In genomic region chr5:125333009-125333408, GRCm38 (mm10) we compare ENCODE assay signal across 15 mouse cellular contexts. TPM values are rescaled to one million over a fixed set of nuclear protein-coding genes. Genes with fewer than 3 reads are reported as not detected.
DNase-seq lines count a peak whose midpoint lies in the region; ATAC-seq and TF ChIP-seq lines count a peak whose summit lies in the region.
"Had no signal": no experiment of that assay in that cellular context is flagged by ENCODE, and none has a peak within 500 bp of the region (broad histone marks: within the 10 kb centered on the region; RNA-seq: fewer than 3 reads in every experiment).

No protein-coding gene starts in this region.

- peak overlapping the region; percentile 12; the same call in 1 of the 2 replicates for H3K9ac ChIP-seq in liver, adult 2 months (ENCODE audit: low read depth, low read length)
- no peak overlapping the region; the same call in 1 of the 2 replicates for H3K9ac ChIP-seq in liver, embryonic 12.5 days
- no peak overlapping the region for H3K9ac ChIP-seq in heart, adult 2 months (ENCODE audit: low read depth, low read length)
- H3K9ac ChIP-seq: embryonic facial prominence, embryonic 13.5 days; hindbrain, embryonic 13.5 days; limb, embryonic 13.5 days had no signal

- no peaks in the 10 kb centered on the region for H3K27me3 ChIP-seq in liver, adult 2 months (ENCODE audit: control insufficient read depth, insufficient read depth, low read length)
- no peaks in the 10 kb centered on the region for H3K27me3 ChIP-seq in liver, embryonic 12.5 days (replicated peaks)
- no peaks in the 10 kb centered on the region for H3K27me3 ChIP-seq in heart, adult 2 months (ENCODE audit: control insufficient read depth, insufficient read depth, low read length)
- H3K27me3 ChIP-seq in megakaryocyte, embryonic 14.5 days (replicated peaks): no peaks in the 10 kb centered on the region
- H3K27me3 ChIP-seq: embryonic facial prominence, embryonic 13.5 days; hindbrain, embryonic 13.5 days; limb, embryonic 13.5 days had no signal

- H3K36me3 ChIP-seq in liver, adult 2 months (ENCODE audit: control insufficient read depth, insufficient read depth, low read length): no peaks in the 10 kb centered on the region
- peaks cover 47% of the 10 kb centered on the region for H3K36me3 ChIP-seq in liver, embryonic 12.5 days
- no peaks in the 10 kb centered on the region for H3K36me3 ChIP-seq in heart, adult 2 months (ENCODE audit: control insufficient read depth, insufficient read depth, low read length)
- H3K36me3 ChIP-seq in megakaryocyte, embryonic 14.5 days (replicated peaks; ENCODE audit: low read length): peaks cover 89% of the 10 kb centered on the region
- H3K36me3 ChIP-seq: embryonic facial prominence, embryonic 13.5 days; hindbrain, embryonic 13.5 days had no signal

- peaks cover 66% of the 10 kb centered on the region for H3K4me1 ChIP-seq in liver, adult 2 months (ENCODE audit: control insufficient read depth, insufficient read depth, low read length)
- H3K4me1 ChIP-seq in liver, embryonic 12.5 days: peaks cover 70% of the 10 kb centered on the region
- peaks cover 32% of the 10 kb centered on the region for H3K4me1 ChIP-seq in heart, adult 2 months (ENCODE audit: control insufficient read depth, insufficient read depth, low read length)
- peaks cover 95% of the 10 kb centered on the region for H3K4me1 ChIP-seq in megakaryocyte, embryonic 14.5 days

- no peaks in the 10 kb centered on the region for H3K9me3 ChIP-seq in liver, embryonic 12.5 days (replicated peaks)
- no peaks in the 10 kb centered on the region for H3K9me3 ChIP-seq in megakaryocyte, embryonic 14.5 days
- H3K9me3 ChIP-seq: embryonic facial prominence, embryonic 13.5 days; hindbrain, embryonic 13.5 days; limb, embryonic 13.5 days had no signal

- peaks cover 36% of the 10 kb centered on the region for H3K79me2 ChIP-seq in liver, adult 2 months (ENCODE audit: control insufficient read depth, insufficient read depth, low read length)
- H3K79me2 ChIP-seq in heart, adult 2 months (replicated peaks; ENCODE audit: control insufficient read depth, insufficient read depth, low read length): no peaks in the 10 kb centered on the region

- peak; percentile 32 for DNase-seq in gastrocnemius, adult 2 months
- DNase-seq in gastrocnemius, postnatal 10 days: no peak
- DNase-seq in liver, adult 2 months (ENCODE audit: extremely low read depth, low read depth, low spot score): no peak
- peak in 1 of 2 experiments; percentile 59 for DNase-seq in heart, adult 2 months
- DNase-seq in right cerebral cortex, postnatal 36 days (ENCODE audit: low spot score in 2 of 2): no peak
- DNase-seq in right cerebral cortex, adult 2 months (ENCODE audit: low spot score in 2 of 2): no peak
- DNase-seq: cerebellum, adult 11-12 months; kidney, postnatal 4 days; midbrain, embryonic 14.5 days; thymus, postnatal 14 days had no signal

- no peak for TF ChIP-seq POLR2A in liver, adult 2 months (IDR thresholded peaks at IDR 0.05; ENCODE audit: extremely low read depth, insufficient read depth, low read length)
- TF ChIP-seq POLR2A in heart, adult 2 months (IDR thresholded peaks at IDR 0.05; ENCODE audit: insufficient read depth, low read depth, low read length): 0 out of 2 replicates have a peak, but pooled peaks have one; percentile 5

- 55% methylated on average over 6 of the region's 6 CpGs for WGBS in liver, adult 2 months
- WGBS in liver, embryonic 12.5 days (ENCODE audit: insufficient replicate concordance): 58% methylated on average over 6 of the region's 6 CpGs
- 34% methylated on average over 6 of the region's 6 CpGs for WGBS in heart, adult 2 months

- TF ChIP-seq CTCF in gastrocnemius, adult 2 months (IDR thresholded peaks at IDR 0.05): no peak
- no peak for TF ChIP-seq CTCF in liver, adult 2 months (IDR thresholded peaks at IDR 0.05; ENCODE audit: low read depth, low read length)
- TF ChIP-seq CTCF in heart, adult 2 months (IDR thresholded peaks at IDR 0.05): no peak

- intact Hi-C loops in gastrocnemius, adult 2 months (cut with DNase I): no loop called here
- intact Hi-C loops in heart, adult 2 months (cut with DNase I): no loop called here

- H3K27ac ChIP-seq in gastrocnemius, adult 2 months: peak overlapping the region; percentile 78
- H3K27ac ChIP-seq in liver, adult 2 months (replicated peaks; ENCODE audit: insufficient read depth, low read depth, low read length): peak overlapping the region; percentile 98
- H3K27ac ChIP-seq in liver, embryonic 12.5 days: no peak overlapping the region
- H3K27ac ChIP-seq in heart, adult 2 months: peak overlapping the region; percentile 66
- H3K27ac ChIP-seq: embryonic facial prominence, embryonic 13.5 days; hindbrain, embryonic 13.5 days; limb, embryonic 13.5 days had no signal

- H3K4me3 ChIP-seq in gastrocnemius, adult 2 months: no peak overlapping the region; the same call in 1 of the 2 replicates
- H3K4me3 ChIP-seq in liver, adult 2 months (ENCODE audit: insufficient read depth, low read depth, low read length): no peak overlapping the region
- H3K4me3 ChIP-seq in liver, embryonic 12.5 days: no peak overlapping the region
- no peak overlapping the region for H3K4me3 ChIP-seq in heart, adult 2 months
- peak overlapping the region; percentile 66 for H3K4me3 ChIP-seq in megakaryocyte, embryonic 14.5 days (replicated peaks)
- H3K4me3 ChIP-seq: embryonic facial prominence, embryonic 13.5 days; hindbrain, embryonic 13.5 days; limb, embryonic 13.5 days had no signal

- ATAC-seq in liver, embryonic 12.5 days: no peak

- TF ChIP-seq EP300 in heart, adult 2 months (IDR thresholded peaks at IDR 0.05; ENCODE audit: insufficient read depth, low read depth, low read length): peak; percentile 57

- H3K4me2 ChIP-seq in liver, embryonic 12.5 days: no peak overlapping the region
- H3K4me2 ChIP-seq: embryonic facial prominence, embryonic 13.5 days; hindbrain, embryonic 13.5 days; limb, embryonic 13.5 days had no signal

RNA-seq across cellular contexts. Expression of gene Scarb1, which starts 7.9 kb away (rescaled TPM):
- 10 to 100 TPM; 11.8 to 16.9 TPM for total RNA-seq in gastrocnemius, adult 2 months (2021)
- 10 to 100 TPM; 49.8 to 58.0 TPM for total RNA-seq in gastrocnemius, postnatal 10 days (2021)
- total RNA-seq in liver, adult 2 months (2014; rRNA removed): 72.4 and 108 TPM in 2 replicates
- polyA plus RNA-seq in liver, adult 2 months (2012; rRNA removed): 189 and 223 TPM in 2 replicates
- 87.1 and 88.8 TPM in 2 replicates for polyA plus RNA-seq in liver, embryonic 12.5 days (2016; fragmentation: Nextera tagmentation; extraction: Ambion mirVana)
- 10 to 100 TPM; 23.6 to 27.8 TPM for total RNA-seq in heart, adult 2 months (2021)
- 55.5 and 77.5 TPM in 2 replicates for polyA plus RNA-seq in heart, adult 2 months (2012; rRNA removed)
- 138 and 186 TPM in 2 replicates for polyA plus RNA-seq in megakaryocyte, embryonic 14.5 days (2012; ENCODE audit: insufficient read depth, low replicate concordance)

RNA-seq across cellular contexts. Expression of gene Gm10382, which starts 56.1 kb away (rescaled TPM):
- total RNA-seq in gastrocnemius, adult 2 months (2021): not detected
- total RNA-seq in gastrocnemius, postnatal 10 days (2021): under 1 TPM; 0.19 to 0.36 TPM
- 0.13 TPM in 1 of 2 replicates, not detected in the other for total RNA-seq in liver, adult 2 months (2014; rRNA removed)
- 0.16 and 0.24 TPM in 2 replicates for polyA plus RNA-seq in liver, adult 2 months (2012; rRNA removed)
- 0.38 and 0.66 TPM in 2 replicates for polyA plus RNA-seq in liver, embryonic 12.5 days (2016; fragmentation: Nextera tagmentation; extraction: Ambion mirVana)
- total RNA-seq in heart, adult 2 months (2021): under 1 TPM in 1 of 2 experiments, not detected in 1; 0.21 TPM
- 0.12 and 0.23 TPM in 2 replicates for polyA plus RNA-seq in heart, adult 2 months (2012; rRNA removed)
- polyA plus RNA-seq in megakaryocyte, embryonic 14.5 days (2012; ENCODE audit: insufficient read depth, low replicate concordance): 0.53 and 1.9 TPM in 2 replicates

RNA-seq across cellular contexts. Expression of gene Ubc, which starts 57.0 kb away (rescaled TPM):
- total RNA-seq in gastrocnemius, adult 2 months (2021): 1,000 to 10,000 TPM; 1,479 to 2,293 TPM
- 100 to 1,000 TPM; 703 to 712 TPM for total RNA-seq in gastrocnemius, postnatal 10 days (2021)
- total RNA-seq in liver, adult 2 months (2014; rRNA removed): 634 and 1,049 TPM in 2 replicates
- polyA plus RNA-seq in liver, adult 2 months (2012; rRNA removed): 990 and 1,297 TPM in 2 replicates
- polyA plus RNA-seq in liver, embryonic 12.5 days (2016; fragmentation: Nextera tagmentation; extraction: Ambion mirVana): 657 and 673 TPM in 2 replicates
- total RNA-seq in heart, adult 2 months (2021): 1,000 to 10,000 TPM in 1 of 2 experiments, 100 to 1,000 TPM in 1; 894 to 1,473 TPM
- polyA plus RNA-seq in heart, adult 2 months (2012; rRNA removed): 664 and 1,033 TPM in 2 replicates
- 71.3 and 127 TPM in 2 replicates for polyA plus RNA-seq in megakaryocyte, embryonic 14.5 days (2012; ENCODE audit: insufficient read depth, low replicate concordance)
